Mouse (Mus musculus) forebrain, embryonic 15.5 days (tissue): Measurements from ENCODE around the gene D3Ertd751e. TPM values are rescaled to one million over a fixed set of nuclear protein-coding genes. Genes with fewer than 3 reads are reported as not detected.

Source experiments
- ATAC-seq: fragments of 200-750 bp; cut with Nextera tagmentation; replicated peaks from 2 replicates; pipeline ENCODE4 v1.8.0; 2017; ENCODE audit warnings: mild to moderate bottlenecking, moderate TSS enrichment, moderate library complexity
- H3K27ac ChIP-seq: fragments of 300-500 bp; sonication (generic); replicated peaks from 2 replicates; pipeline ENCODE4 v1.5.1; 2015; ENCODE audit warnings: mild to moderate bottlenecking, inconsistent platforms
- H3K27me3 ChIP-seq: fragments of 300-500 bp; sonication (generic); 2 replicates; pipeline ENCODE4 v1.6.1; 2015; ENCODE audit warnings: inconsistent platforms
- H3K36me3 ChIP-seq: fragments of 300-500 bp; sonication (generic); 2 replicates; pipeline ENCODE4 v1.6.1; 2015; ENCODE audit warnings: mild to moderate bottlenecking, inconsistent platforms
- H3K4me1 ChIP-seq: fragments of 300-500 bp; sonication (generic); 2 replicates; pipeline ENCODE4 v1.6.1; 2015; ENCODE audit warnings: inconsistent platforms
- H3K4me2 ChIP-seq: fragments of 300-500 bp; sonication (generic); replicated peaks from 2 replicates; pipeline ENCODE4 v1.6.1; 2015; ENCODE audit warnings: mild to moderate bottlenecking, inconsistent platforms
- H3K4me3 ChIP-seq: fragments of 300-500 bp; sonication (generic); 2 replicates; pipeline ENCODE4 v1.5.1; 2015; ENCODE audit warnings: mild to moderate bottlenecking, inconsistent platforms
- H3K9ac ChIP-seq: fragments of 300-500 bp; sonication (generic); replicated peaks from 2 replicates; pipeline ENCODE4 v1.6.1; 2015; ENCODE audit warnings: mild to moderate bottlenecking, inconsistent platforms
- H3K9me3 ChIP-seq: fragments of 300-500 bp; sonication (generic); 2 replicates; pipeline ENCODE4 v1.6.1; 2016; ENCODE audit warnings: inconsistent platforms
- WGBS: fragments of 180-500 bp; shearing (Covaris S2); methylation state at CpG from one replicate; pipeline ENCODE4 v1.1.7; 2015; ENCODE audit warnings: mixed read lengths; 5-methylcytosine and 5-hydroxymethylcytosine counted together
- polyA plus RNA-seq: library from polyadenylated mRNA; unstranded; fragments of >200 nt; fragmentation: Nextera tagmentation; extraction: Ambion mirVana; gene quantifications from 2 replicates; pipeline ENCODE4 v1.2.1, GENCODE M21; 2015

The D3Ertd751e gene
- 9.6 and 10.3 TPM in 2 replicates for polyA plus RNA-seq

- peak within 1 kb of the TSS; percentile 68 for H3K4me3 ChIP-seq
- peaks cover 26% of the 10 kb centered on the region for H3K4me1 ChIP-seq
- no peaks in the 10 kb centered on the region for H3K27me3 ChIP-seq
- no peaks in the 10 kb centered on the region for H3K36me3 ChIP-seq
- H3K4me2 ChIP-seq, result peak within 1 kb of the TSS; percentile 80
- WGBS, result under 1% methylated on average over 66 of the region's 66 CpGs
- no peaks in the 10 kb centered on the region for H3K9me3 ChIP-seq
- peak within 1 kb of the TSS; percentile 88 for H3K27ac ChIP-seq
- ATAC-seq, result peak; percentile 100
- peak within 1 kb of the TSS; percentile 75 for H3K9ac ChIP-seq
These were observed at the start of gene D3Ertd751e, which contains the start of gene Sclt1 for GRCm38 (mm10) chr3:41742278-41742934. TSS of gene D3Ertd751e (plus strand) at chr3:41742611. TSS of gene Sclt1 (minus strand) at chr3:41742514.

- no peak overlapping the region for H3K27ac ChIP-seq
- no peak for ATAC-seq
- no peak overlapping the region for H3K4me2 ChIP-seq
- 0 out of 2 replicates have a peak, but pooled peaks cover 6% of the 10 kb centered on the region for H3K36me3 ChIP-seq
- H3K4me1 ChIP-seq, result peaks cover 5% of the 10 kb centered on the region; the same call in 1 of the 2 replicates
- H3K27me3 ChIP-seq, result no peaks in the 10 kb centered on the region
- WGBS, result 68% methylated on average over 1 of the region's 1 CpGs
- H3K4me3 ChIP-seq, result no peak overlapping the region
- no peaks in the 10 kb centered on the region for H3K9me3 ChIP-seq
- H3K9ac ChIP-seq, result no peak overlapping the region
These were observed 46.7 kb upstream of the D3Ertd751e start for GRCm38 (mm10) chr3:41695681-41696080.

- Histone ChIP-seq H3K9ac (peak overlapping the region; percentile 75), H3K4me1 (peaks cover 26% of the 10 kb centered on the region), H3K27ac (peak overlapping the region; percentile 88), H3K27me3 (no peaks in the 10 kb centered on the region), H3K9me3 (no peaks in the 10 kb centered on the region), H3K4me3 (peak overlapping the region; percentile 68), H3K4me2 (peak overlapping the region; percentile 80), H3K36me3 (no peaks in the 10 kb centered on the region)
- WGBS, result under 1% methylated on average over 39 of the region's 39 CpGs
- ATAC-seq, result no peak; the same call in 1 of the 2 replicates
These were observed 672 bp upstream of the D3Ertd751e start for GRCm38 (mm10) chr3:41741601-41742277.

- 30% methylated on average over 6 of the region's 6 CpGs for WGBS
These were observed 1.0 kb downstream of the D3Ertd751e start for GRCm38 (mm10) chr3:41743436-41743835.

GRCm38 (mm10) chr3:41754556-41754955, 12.1 kb downstream of the D3Ertd751e start:
- H3K4me3 ChIP-seq, result no peak overlapping the region
- no peaks in the 10 kb centered on the region for H3K27me3 ChIP-seq
- H3K9ac ChIP-seq, result no peak overlapping the region
- no peaks in the 10 kb centered on the region for H3K4me1 ChIP-seq
- 88% methylated on average over 2 of the region's 2 CpGs for WGBS
- no peaks in the 10 kb centered on the region for H3K36me3 ChIP-seq
- ATAC-seq, result no peak
- H3K27ac ChIP-seq, result no peak overlapping the region
- no peak overlapping the region for H3K4me2 ChIP-seq
- no peaks in the 10 kb centered on the region for H3K9me3 ChIP-seq

More at GRCm38 (mm10) chr3:41743436-41743835, 1.0 kb downstream of the D3Ertd751e start:
- peak overlapping the region; percentile 69 for H3K4me2 ChIP-seq
- 0 out of 2 replicates have a peak overlapping the region, but pooled peaks have one; percentile 75 for H3K9ac ChIP-seq
- H3K27me3 ChIP-seq, result no peaks in the 10 kb centered on the region
- H3K27ac ChIP-seq, result peak overlapping the region; percentile 88; the same call in 1 of the 2 replicates
- peak overlapping the region; percentile 68 for H3K4me3 ChIP-seq
- no peaks in the 10 kb centered on the region for H3K36me3 ChIP-seq
- ATAC-seq, result no peak
- H3K4me1 ChIP-seq, result peaks cover 26% of the 10 kb centered on the region
- no peaks in the 10 kb centered on the region for H3K9me3 ChIP-seq

- no peak for ATAC-seq
- no peak overlapping the region for H3K4me2 ChIP-seq
- 91% methylated on average over 3 of the region's 3 CpGs for WGBS
- no peaks in the 10 kb centered on the region for H3K27me3 ChIP-seq
- no peak overlapping the region for H3K27ac ChIP-seq
- H3K9me3 ChIP-seq, result no peaks in the 10 kb centered on the region
- no peak overlapping the region for H3K9ac ChIP-seq
- no peak overlapping the region for H3K4me3 ChIP-seq
- H3K4me1 ChIP-seq, result no peaks in the 10 kb centered on the region
- no peaks in the 10 kb centered on the region for H3K36me3 ChIP-seq
These were observed 19.7 kb downstream of the D3Ertd751e start for GRCm38 (mm10) chr3:41762091-41762490.

GRCm38 (mm10) chr3:41812447-41812846, 70.0 kb downstream of the D3Ertd751e start:
- no peak for ATAC-seq
- Histone ChIP-seq H3K36me3 (no peaks in the 10 kb centered on the region), H3K27me3 (no peaks in the 10 kb centered on the region), H3K4me2 (no peak overlapping the region), H3K4me3 (no peak overlapping the region), H3K9me3 (no peaks in the 10 kb centered on the region), H3K27ac (no peak overlapping the region), H3K9ac (no peak overlapping the region), H3K4me1 (no peaks in the 10 kb centered on the region)

Other genes starting within 250 kb of the D3Ertd751e start
- 21.5 and 22.2 TPM in 2 replicates for gene Jade1, start 186.9 kb upstream of the D3Ertd751e start, polyA plus RNA-seq
- 20.5 and 22.2 TPM in 2 replicates for gene Sclt1, start 97 bp upstream of the D3Ertd751e start, polyA plus RNA-seq